Mouse (Mus musculus) naive thymus-derived CD4-positive, alpha-beta T cell, adult 5 months (primary cell): ENCODE results near the gene Sdr39u1. TPM values are rescaled to one million over a fixed set of nuclear protein-coding genes. Genes with fewer than 3 reads are reported as not detected.

ENCODE experiments used
- polyA plus RNA-seq: library from polyadenylated mRNA; unstranded; fragments of 100-300 nt; shearing (Covaris generic); gene quantifications from one replicate; pipeline ENCODE4 v1.2.1, GENCODE M21; 2017

Gene Sdr39u1
- polyA plus RNA-seq = 40.2 TPM

GRCm38 (mm10) chr14:55899701-55900413, at the start of gene Sdr39u1:
Gene Sdr39u1, minus strand, starts transcription at chr14:55900293.

DNA sequence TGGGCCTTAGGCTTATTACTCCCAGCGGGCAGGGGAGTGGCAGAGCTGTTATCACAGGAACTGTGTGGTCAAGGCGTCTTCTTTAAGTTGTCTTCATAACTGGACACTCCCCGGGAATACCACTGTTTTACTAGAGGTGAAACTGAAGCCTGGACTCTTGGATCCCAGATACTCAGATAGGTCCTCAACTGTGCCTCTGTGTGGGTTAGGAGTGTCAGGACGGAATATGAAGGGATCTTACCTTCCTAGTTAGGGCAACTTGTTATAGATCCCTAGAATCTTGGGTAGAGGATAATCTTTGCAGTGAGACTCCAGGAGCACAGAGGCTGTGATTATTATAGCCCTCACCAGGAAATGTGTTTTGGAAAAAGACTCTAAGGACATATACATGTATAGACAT, 44.5 kb upstream of the Sdr39u1 start, which contains the start of gene Cma1:
Gene Cma1 (minus strand): TSS at position 101 of the 400 bp plus-strand sequence.

DNA sequence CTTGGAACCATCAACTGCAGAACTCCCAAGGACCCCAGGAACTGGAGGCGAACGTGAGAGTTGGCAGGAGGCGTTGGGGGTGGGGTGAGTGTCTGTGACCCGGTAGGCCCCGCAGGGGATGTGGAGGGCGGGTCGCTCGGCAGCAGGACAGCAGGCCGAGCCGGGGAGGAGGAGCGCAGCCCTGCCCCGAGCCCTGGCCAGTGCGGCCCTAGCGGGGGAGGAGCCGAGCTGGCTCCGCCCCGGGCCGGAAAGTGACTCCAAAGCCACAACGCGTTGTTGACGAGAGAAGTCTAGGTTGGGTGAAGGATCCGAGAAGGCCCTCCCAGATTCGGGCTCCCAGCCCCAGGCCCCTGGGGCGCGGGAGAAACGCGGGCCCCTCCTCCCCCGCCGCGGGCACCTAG, 15.4 kb downstream of the Sdr39u1 start, which contains the start of gene Khnyn:
Gene Khnyn (plus strand): TSS at position 235 of the 401 bp plus-strand sequence.

GRCm38 (mm10) chr14:55884166-55884565, 15.9 kb downstream of the Sdr39u1 start, which contains the start of gene Cbln3:
Gene Cbln3, minus strand, starts transcription at chr14:55884392.

DNA sequence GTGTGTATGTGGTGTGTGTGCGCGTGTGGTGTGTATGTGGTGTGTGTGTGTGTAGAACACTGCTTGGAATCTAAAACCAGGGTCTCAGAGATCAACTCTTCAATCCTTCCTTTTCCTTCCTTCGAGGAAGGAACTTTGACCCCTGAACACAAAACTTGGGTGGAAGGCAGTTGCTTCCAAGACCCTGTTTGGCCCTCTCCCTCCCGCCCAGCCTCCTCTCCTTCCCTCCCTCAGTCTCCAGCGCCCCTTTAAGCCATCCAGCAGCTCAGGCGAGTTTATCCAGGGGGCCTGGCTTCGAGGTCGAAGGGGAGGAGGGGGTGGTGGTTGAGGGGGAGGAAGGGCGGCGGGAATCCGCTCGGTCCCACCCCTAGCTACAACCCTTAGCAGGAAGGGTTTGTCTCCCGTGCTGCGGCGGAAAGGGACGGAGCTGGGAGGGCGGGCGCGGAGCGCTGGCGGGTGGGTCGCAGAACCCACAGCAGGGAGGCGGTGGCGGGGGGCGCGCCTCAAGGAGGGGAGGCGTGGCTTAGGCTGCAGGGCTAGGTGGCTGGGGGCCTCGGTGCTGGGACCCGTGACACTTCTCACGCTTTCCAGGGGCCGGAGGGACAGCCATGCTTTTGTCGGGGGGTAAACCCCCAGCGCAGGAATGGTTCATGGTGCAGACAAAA, 46.3 kb downstream of the Sdr39u1 start, which contains the start of gene Nynrin:
Gene Nynrin (plus strand): TSS at position 390 of the 665 bp plus-strand sequence.

Other genes with a start within 250 kb of the Sdr39u1 start
- 65.6 TPM for gene Mdp1, start 239.8 kb downstream of the Sdr39u1 start, polyA plus RNA-seq
- gene Gmpr2, start 228.4 kb downstream of the Sdr39u1 start, polyA plus RNA-seq = 34.7 TPM
- gene Nedd8, start 228.2 kb downstream of the Sdr39u1 start, polyA plus RNA-seq = 214 TPM
- gene Tinf2, start 218.5 kb downstream of the Sdr39u1 start, polyA plus RNA-seq = 156 TPM
- gene Tgm1, start 186.4 kb downstream of the Sdr39u1 start, polyA plus RNA-seq = not detected
- 109 TPM for gene Rabggta, start 178.0 kb downstream of the Sdr39u1 start, polyA plus RNA-seq
- gene Dhrs1, start 154.6 kb downstream of the Sdr39u1 start, polyA plus RNA-seq = 18.4 TPM
- 35.8 TPM for gene Nop9, start 154.6 kb downstream of the Sdr39u1 start, polyA plus RNA-seq
- gene Cideb, start 141.8 kb downstream of the Sdr39u1 start, polyA plus RNA-seq = not detected
- gene Ltb4r2, start 138.9 kb downstream of the Sdr39u1 start, polyA plus RNA-seq = not detected
- not detected for gene Ltb4r1, start 134.3 kb downstream of the Sdr39u1 start, polyA plus RNA-seq
- not detected for gene Adcy4, start 116.2 kb downstream of the Sdr39u1 start, polyA plus RNA-seq
- 61.2 TPM for gene Ripk3, start 111.4 kb downstream of the Sdr39u1 start, polyA plus RNA-seq
- not detected for gene Nfatc4, start 77.1 kb downstream of the Sdr39u1 start, polyA plus RNA-seq
- 0.06 TPM for gene Nynrin, start 46.3 kb downstream of the Sdr39u1 start, polyA plus RNA-seq
- gene Cbln3, start 15.9 kb downstream of the Sdr39u1 start, polyA plus RNA-seq = 0.07 TPM
- 64.5 TPM for gene Khnyn, start 15.3 kb downstream of the Sdr39u1 start, polyA plus RNA-seq
- gene Cma1, start 44.4 kb upstream of the Sdr39u1 start, polyA plus RNA-seq = not detected
- not detected for gene Cma2, start 50.7 kb upstream of the Sdr39u1 start, polyA plus RNA-seq
- gene Mcpt1, start 117.7 kb upstream of the Sdr39u1 start, polyA plus RNA-seq = not detected
- gene Mcpt9, start 130.2 kb upstream of the Sdr39u1 start, polyA plus RNA-seq = not detected
- not detected for gene Mcpt2, start 141.7 kb upstream of the Sdr39u1 start, polyA plus RNA-seq
- not detected for gene Mcpt4, start 162.0 kb upstream of the Sdr39u1 start, polyA plus RNA-seq
- not detected for gene Mcpt8, start 185.0 kb upstream of the Sdr39u1 start, polyA plus RNA-seq
- not detected for gene Ctsg, start 202.3 kb upstream of the Sdr39u1 start, polyA plus RNA-seq
- not detected for gene Gzme, start 220.3 kb upstream of the Sdr39u1 start, polyA plus RNA-seq
- not detected for gene Gzmd, start 232.3 kb upstream of the Sdr39u1 start, polyA plus RNA-seq